Mouse (Mus musculus) layer of hippocampus, adult 9-11 months (tissue): Measurements from ENCODE around the gene Dgkb.

Source experiments
- DNase-seq: peaks from one replicate; pipeline ENCODE4 v3.0.0; 2022

Dgkb gene

DNA sequence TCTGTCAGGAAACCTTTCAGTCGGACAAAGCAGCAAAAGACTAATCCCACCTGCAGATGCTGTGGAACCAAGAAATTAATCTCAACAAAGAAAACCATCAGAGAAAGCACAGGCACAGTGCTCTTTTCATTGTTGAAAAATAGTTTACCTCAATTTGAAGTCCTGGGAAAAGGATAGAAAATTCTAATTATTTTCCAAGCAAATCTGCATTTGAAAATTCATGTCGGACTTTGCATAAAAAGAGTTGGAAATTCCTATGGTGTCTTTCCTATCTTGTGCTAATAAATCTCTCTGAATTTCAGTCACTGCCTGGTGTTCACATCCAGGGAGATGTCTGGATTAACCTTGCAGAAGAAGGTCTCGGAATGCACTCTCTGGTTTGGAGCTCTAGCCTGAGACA lies at the start of gene Dgkb:
Gene Dgkb (plus strand): TSS at position 301 of the 400 bp plus-strand sequence.
- DNase-seq, result no peak

DNA sequence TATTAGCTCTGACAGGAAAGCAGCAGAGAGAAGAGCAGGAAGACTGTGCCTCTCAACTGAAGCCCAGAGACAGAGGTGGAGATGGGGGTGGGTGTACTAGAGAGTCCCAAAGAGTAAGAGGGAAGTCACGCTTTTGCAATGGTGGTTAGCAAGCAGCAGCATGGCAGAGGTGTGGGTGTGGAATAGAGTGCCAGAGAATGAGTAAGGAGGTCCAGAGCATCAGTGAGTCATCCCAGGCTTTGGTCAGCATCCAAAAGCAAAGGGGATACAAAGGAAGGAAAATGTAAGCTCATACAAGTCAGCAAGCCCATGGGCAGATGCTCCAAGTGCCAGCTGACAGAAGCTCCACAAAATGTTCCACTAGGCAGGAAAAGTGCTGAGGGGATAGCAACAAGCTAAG lies 47.7 kb upstream of the Dgkb start:
- peak; percentile 84 for DNase-seq

DNA sequence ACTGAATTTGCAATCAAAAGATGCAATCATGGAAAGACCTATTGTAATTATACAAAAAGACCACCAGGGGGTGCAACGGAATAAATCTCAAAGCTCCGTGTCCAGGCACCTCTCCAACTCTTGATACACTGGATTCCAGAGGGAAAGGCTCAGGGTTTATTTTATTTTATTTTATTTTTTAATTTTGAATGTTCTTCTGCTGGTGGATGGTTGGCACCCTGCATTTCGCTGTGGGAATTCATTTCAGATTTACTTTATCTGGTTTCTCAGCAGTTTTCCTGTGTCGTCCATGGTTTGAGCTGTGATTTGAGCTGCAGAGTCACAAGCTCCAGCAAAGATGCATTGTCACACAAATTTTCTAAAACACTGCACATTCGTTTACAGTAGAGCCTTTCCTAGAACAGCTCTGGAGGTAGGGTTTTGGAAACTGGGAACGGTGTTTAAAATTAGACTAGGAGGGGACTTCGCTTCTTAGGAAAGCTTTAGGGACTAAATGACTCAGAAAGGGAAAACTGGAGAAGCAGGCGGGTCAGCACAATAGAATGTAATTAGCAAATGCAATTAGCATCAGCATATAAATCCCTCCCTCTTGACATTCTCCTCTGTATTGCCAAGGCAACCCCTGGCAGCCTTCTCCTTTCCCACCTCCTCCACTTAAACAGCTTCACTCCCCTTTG lies 43.7 kb upstream of the Dgkb start:
- DNase-seq, result peak; percentile 13

DNA sequence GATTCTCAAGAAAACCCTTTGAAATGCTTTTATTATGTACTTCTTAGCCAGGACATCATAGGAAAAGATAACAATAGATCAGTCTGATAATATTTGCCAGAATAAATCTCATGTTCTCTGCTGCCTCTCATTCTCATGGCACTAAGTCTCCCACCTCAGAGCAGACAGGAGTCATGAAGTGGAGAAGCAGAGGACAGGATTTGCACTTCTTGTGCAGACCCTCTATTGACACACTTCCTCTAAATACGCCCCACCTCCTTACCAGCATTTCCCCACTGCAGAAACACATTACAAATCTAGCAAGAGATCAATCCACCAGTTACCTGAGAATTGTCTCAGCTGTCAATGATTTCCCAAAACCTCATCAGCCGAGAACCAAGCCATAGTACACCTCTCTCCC lies 42.9 kb upstream of the Dgkb start:
- DNase-seq, result no peak

DNA sequence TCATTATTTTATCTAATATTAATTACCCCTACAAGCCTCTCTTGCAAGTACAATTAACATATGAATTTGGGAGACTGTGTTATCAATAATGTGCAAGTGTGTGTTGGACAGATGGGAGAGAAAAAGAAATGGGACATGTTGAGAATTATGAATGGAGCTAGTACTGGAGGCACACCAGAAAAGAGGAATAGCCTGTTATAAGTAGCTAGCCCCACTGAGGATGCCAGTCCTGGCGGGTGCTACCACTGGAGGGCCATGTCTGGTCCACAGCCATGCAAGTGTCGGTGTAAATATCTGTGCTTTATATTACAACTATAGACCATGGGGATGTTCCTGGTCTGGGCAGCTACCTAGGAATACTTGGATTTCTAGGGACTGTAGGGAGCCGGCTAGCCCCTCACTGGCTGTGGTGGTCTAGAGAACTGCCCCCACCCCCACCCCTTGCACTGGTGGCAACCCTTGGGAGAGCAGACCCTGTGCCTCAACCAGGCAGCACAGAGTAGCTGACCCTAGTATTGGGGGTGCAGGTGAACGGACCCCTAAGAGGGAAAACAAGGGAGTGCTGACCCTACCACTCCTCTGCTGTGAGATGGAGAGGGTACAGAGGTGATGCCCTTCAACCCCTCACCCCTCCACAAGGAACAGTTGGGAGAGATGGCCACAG lies 21.1 kb upstream of the Dgkb start:
- DNase-seq, result no peak

DNA sequence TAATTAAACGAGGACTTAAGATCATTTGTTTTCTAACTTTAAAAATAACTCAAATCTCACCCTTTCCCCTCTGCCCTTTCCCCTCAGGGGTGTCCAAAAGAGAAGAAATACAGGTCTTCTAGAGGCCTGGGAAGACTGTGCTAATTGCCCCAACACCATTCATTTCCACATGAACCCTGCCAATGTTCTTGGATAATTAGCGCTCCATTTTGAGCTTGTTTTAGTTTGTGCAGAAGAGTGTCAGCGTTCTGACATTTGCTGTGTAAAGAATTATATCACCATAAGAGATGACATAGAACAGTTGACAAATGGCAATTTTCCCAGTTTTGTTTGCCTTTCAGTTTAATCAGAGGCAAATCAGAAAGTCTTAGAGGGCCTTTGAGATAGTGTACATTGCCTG lies 3.4 kb upstream of the Dgkb start:
- peak; percentile 12 for DNase-seq

DNA sequence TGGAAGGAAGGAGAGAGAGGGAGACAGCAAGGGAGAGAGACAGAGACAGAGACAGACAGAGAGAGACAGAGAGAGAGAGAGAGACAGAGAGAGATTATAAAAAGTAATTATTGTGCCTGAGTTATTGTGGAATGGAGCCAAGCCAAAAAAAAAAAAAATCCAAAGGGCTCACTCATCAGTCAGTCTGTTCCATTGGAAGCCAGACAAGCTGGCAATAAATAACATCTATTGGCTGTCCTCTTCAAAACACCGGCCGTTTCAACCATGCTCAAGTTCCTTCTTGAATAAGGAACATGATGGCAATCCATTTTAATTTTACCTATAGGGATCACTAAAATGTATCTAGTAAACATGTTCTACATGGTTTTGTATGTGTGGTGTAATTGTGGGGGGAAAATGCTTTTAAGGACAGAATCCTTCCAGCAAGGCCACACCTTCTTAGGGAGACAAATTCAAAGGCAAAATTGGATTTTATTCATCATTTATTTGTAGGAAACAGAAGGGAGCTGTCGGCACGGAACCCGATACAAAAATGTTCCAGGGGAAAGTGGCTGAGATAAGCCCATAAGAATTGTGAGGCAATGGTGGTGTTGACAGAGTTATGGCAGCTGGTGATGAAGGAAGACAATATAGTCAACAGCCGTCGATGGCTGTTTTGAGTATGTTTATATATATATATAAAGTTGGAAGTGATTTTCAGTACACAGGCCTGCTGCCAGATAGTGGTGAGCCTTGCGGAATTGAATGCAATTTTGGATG lies 3.7 kb downstream of the Dgkb start:
- DNase-seq, result peak; percentile 11

DNA sequence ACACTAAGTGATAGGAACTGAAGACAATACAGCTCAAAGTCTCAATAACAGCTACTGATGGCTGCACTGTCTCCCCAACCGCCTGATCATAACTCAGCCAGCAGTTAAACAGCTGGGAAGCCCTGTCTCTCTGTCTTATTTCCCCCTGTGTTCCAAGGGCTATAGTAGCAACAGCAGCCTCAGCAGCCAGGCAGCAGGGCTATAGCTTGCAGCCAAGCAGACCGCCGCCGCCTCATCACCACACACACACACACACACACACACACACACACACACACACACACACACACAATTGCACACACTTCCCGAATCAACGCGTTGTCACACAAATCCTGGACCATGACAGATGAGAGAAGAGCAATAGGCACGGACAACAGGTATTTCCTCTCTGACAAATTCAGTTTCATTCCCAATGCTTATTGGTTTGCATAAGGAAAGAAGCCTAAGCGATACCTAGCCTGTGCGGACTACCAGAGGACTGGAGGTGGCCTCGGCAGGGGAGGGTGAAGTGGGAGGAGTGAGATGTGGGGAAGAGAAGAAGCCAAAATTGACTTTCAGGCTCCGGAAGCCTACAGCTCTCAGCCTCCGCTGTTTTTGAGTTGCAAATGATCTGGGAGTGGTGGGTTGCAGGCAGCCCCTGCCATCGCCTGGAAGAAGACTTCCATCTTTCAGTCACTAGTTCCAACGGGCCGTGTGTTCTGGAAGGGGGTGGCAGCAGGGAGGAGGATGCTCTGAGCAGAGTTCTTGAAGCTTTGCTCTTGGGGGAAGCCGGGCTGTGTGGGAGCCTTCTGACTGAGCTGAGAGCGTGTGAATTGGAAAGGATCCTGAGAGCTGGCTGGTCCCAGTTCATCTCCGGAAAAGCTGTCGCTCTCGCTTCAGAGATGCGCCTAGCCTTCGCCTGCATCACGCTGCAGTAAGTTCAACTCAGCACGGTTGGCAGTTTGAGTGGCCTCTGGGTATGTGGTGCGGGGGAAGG lies 62.8 kb downstream of the Dgkb start:
- peak; percentile 68 for DNase-seq

DNA sequence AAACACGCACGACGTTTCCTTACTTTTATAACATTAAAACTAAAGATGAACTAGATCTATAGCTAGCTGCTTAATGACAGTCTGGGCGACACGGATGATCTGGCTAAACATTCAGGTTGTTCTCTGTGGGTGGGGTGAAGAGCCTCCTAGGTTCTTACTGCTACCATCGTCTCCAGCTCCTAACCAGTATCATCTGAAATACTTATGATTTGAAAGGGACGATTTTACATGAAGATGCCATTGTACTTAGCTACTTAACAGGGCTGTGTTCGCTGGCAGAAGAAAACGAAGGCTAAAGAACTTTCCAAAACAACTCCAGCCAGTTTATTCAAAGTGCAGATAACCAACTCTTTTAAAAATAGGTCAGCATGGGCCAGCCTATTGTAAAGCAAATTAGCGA lies 63.9 kb downstream of the Dgkb start:
- DNase-seq, result no peak

DNA sequence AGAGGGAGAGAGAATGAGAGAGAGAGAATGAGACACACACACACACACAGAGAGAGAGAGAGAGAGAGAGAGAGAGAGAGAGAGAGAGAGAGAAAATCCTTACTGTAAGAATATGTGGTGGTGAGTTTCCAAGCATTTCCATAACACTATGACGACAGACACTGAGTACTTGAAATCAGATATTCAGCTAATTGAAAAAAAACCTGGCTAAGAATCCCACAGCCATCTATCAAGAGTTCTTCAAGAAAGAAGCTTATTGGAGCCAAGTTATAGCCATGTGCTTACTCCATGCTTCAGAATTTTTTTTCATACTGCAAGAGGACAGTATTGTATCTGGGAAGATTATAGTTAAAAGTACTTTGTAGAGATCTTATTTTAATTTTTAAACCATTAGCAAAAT lies 65.3 kb downstream of the Dgkb start:
- DNase-seq, result no peak

DNA sequence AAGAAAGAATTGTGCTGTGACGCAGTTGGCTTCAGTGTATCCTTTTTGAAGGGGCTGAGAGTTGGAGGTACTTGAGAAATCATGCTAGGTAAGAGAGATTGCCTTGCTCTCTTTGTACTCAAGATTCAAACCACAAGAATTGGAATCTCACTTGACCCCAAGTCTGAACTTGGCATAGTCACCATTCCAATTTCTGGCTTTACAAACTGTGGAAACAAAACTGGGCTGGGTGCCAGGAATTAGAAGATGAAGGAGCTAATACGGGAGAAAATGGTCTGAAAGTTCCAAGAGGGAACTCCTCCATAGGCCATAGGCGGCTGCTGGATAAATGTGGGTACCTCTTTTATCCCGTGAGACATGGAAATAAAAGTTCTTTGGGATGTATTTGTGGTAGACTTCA lies 66.3 kb downstream of the Dgkb start:
- DNase-seq, result no peak

DNA sequence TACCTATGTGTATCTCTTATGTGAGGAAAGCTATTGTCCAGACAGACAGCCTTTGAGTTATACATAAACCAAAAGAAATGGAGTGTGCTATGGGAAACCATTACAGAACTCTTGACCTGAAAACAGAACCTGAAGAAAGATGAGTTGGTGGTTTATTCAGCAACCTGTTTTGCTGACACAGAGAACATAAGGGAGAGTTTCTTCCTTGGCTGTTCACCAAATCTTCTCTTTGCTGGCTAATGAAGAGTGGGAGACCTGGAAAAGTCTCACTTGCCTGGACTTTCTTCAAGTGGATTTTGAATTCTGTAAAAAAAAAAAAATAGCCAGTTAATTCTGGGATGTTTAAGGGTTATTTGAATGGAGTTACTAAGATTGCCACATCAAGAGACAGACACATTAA lies 71.1 kb downstream of the Dgkb start:
- no peak for DNase-seq

DNA sequence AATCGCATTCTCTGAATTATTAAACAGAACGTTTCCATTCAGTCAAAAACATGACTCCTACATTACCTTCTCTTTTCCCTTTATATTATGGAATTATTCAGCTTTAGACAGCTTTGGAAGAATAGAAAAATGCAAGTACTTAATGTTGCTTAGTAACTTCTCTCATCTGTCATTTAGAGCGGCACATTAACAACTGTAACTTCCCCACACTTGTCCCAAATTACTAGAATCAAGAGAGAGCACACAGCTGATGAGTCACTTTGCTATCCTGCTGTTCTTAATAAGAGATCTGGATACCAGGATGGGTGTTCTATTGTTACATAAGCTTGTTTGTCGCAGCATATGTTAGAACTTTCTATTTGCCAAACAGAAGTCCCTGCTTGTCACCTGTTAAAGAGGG lies 71.9 kb downstream of the Dgkb start:
- peak; percentile 45 for DNase-seq

DNA sequence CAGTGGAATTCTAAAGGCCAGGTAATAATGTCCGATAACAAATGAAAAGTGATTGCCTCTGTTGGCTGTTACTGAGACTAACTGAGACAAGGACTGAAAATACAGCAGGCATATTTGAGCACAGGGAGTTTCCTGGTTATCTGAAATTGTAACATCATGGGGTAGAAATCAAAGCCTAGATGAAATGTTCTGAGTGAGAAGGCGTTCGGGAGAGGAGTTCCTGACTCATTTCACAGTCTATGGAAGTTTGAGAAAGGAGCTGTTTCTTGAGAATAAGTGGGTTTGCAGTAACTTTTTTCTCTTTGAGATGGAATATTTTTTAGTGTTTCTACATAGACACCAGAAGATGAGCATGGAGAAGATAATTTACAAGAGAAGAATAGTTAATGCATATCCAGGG lies 73.8 kb downstream of the Dgkb start:
- DNase-seq, result no peak

DNA sequence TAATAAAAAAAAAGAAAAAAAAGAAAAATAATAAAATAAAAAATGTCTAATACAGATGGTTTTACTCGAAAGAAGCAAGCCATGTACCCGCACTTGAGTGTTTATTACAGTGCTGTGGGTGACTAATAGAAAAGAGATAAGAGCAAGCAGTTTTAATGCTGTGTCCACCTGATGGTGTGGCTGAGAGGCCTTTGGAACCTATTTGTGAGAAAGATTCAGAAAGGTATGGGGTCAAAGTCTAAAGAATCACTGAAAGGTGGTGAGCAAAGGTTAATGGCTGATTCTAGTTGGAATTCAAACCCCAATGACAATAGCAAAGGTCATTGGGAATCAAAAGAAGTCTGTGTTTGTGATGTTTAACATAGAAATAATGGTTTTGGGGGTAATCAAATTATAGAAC lies 124.6 kb downstream of the Dgkb start:
- DNase-seq, result no peak

DNA sequence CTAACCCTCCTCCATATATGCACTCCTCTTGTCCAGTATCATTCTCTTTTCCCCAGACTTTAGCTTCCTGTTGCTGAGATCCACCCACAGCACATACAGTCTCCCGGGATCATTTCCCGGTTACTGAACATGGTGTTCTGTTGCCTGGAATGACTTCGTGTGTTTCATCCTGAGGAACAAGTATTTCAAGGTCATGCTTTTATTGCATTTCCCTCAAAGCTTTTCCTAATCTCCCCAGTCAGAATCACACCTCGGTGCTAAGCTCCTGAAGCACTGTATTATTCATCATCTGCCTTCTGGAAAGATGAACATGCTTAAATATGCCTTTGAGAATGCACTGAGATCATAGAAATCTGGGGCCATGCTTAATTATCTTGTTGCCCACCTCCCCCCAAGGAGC lies 138.7 kb downstream of the Dgkb start:
- DNase-seq, result no peak

DNA sequence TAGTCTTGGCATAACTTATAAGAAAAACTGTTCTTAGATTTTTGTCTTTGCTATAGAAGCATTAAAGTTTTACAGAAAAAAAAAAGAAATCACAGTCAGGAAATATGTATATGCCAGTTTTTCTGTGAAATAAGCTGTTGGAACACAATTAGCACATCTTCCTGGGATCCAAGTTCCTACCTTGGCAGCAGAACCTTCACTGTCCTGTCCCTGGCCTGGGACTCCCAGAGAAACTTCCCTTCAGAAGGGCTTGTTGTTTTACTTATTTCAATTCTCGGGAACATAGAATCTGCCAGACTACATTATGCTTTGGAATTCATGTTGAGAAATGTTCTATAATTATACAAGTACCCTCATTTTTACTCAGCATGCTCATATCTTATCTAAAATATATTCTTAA lies 154.0 kb downstream of the Dgkb start:
- no peak for DNase-seq

DNA sequence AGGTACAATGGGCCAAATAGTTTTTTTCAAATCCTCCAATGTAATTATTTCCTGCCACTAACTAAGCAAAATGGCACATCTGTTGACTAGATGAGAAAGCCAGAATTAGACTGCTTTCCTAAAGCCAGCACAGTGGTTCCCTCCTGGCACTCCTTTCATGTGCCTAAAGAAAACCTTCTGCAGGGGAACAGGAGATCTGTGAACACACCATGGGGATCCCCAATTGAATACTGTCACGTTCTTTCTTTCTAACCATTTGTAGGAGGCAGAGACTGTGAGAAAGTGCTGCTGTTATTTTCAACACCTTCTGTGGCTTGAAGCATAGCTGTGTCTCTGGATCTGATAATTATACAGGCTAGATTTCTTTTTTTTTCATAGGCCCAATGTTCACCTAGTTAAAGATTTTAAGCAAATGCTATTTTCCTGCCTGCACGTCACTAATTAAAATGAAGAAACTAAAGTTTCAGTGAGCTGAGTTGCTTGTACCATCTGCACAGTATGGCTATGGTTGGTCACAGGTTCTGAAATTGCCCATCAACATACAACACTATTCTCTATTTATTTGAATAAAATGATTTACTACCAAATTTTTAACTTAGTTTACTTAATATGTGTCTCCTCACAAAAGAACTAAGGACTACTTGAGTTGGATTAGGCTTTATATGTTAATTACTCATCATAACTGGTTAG lies 161.1 kb downstream of the Dgkb start:
- peak; percentile 25 for DNase-seq

DNA sequence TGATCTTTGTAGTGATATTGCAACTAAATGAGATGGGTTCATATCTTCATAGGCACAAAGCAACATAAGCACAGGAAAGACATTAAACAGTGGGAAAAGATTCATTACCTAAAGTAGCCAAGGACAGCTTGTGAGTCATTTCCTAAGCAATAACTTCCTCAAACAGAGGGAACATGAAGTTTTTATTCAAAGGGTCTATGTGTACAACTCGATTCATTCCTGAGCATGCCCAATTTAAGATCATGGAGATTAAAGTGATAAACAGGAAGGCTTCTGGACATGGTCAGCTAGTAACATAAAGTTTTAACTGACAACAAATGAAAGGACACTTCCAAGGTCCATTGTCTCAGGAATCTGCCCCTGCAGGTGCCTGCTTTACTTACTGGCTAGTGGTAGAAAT lies 167.8 kb downstream of the Dgkb start:
- no peak for DNase-seq

DNA sequence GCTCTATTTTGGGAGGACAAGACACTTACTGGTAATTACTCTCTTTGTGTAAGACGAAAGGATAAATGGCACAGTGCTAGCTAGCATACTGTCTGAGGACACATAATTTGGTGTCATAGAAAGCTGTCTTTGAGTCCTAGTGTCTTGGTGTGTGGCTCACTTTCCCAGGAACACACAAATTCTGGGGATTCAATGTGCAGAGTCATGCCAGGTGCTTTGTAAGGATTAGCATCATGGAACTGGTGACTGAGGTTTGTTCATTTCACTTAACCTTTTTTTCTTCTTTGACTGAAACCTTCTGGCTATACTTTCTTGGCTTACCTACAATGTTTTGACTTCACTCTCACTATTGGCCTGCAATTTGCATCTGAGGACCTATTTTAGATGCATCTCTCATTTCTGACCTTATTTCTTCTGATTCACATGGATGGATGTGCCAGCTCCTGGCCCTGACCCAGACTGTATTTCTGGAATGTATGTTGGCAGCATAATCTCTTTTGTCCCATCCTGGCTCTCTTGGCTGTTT lies 170.6 kb downstream of the Dgkb start:
- no peak for DNase-seq

DNA sequence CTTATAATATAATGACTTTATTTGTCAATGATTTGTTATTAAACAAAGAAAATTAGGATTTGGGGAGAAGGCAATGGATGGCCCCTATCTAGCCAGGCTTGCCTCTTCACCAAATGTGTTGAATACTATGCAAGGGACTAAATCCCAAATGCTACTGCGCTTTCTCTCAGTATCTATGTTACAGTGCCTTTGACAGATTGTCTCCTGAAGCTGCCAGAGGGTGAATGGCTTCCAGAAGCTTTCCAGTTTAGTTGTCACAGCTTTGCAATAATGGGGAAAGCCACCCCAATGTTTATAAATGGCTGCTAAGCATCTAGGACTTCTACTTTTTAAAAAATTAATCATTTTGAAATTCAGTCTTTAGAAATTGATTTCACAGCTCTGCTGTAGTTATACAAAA lies 175.7 kb downstream of the Dgkb start:
- DNase-seq, result peak; percentile 53

DNA sequence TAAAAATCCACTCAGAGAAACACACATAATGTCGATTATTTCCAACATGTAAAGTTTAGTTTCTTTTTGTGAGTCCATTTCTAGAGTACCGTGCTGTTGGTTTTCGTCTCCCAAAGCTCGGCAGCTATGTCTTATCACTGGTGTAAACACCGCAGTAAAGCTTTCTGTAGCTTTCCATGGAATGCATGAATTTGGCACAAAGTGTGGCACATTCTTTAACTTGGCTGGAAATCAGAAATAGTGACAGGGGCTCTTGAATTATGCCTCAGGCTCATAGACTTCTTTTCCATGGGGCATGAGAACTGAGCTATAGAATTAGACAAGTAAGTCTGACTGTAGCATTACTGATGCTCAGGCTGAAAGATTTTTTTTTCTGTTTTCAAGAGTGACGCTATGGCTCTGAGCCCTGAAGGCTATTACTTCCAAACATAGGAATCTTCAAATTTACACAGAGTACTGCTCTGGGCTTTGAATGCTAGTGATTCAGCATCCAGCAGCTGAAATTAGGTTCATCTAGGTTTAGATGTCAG lies 179.0 kb downstream of the Dgkb start:
- no peak for DNase-seq
